Mouse (Mus musculus) frontal cortex, postnatal 14 days (tissue): ENCODE data around the gene Xirp1.

ENCODE experiments used
- DNase-seq, 2 experiments: peaks; one replicate each; pipeline ENCODE4 v3.0.0; 2022; ENCODE audit warnings: low spot score in 2 of 2

Gene Xirp1

DNA sequence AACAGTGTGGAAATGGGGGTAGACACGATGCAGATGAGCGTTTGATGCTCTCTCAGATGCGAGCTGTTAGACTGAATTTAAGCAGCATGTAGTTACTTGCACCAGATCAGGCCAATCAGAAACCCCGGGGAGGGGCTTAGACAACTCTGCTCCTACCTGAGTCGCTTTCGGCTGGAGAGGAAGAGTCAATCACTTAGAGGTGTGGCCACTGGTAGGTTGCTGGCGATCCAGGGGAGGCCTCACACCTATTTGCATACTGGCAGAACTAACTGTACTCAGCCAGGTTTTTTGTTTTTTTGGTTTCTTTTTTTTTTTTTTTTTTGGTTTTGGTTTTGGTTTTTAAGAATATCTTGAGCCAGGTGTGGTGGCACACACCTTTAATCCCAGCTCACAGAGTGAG lies 35.1 kb downstream of the Xirp1 start:
- no peak for DNase-seq

- no peak for DNase-seq
Observed at GRCm38 (mm10) chr9:119985881-119986574, 37.4 kb downstream of the Xirp1 start.

DNA sequence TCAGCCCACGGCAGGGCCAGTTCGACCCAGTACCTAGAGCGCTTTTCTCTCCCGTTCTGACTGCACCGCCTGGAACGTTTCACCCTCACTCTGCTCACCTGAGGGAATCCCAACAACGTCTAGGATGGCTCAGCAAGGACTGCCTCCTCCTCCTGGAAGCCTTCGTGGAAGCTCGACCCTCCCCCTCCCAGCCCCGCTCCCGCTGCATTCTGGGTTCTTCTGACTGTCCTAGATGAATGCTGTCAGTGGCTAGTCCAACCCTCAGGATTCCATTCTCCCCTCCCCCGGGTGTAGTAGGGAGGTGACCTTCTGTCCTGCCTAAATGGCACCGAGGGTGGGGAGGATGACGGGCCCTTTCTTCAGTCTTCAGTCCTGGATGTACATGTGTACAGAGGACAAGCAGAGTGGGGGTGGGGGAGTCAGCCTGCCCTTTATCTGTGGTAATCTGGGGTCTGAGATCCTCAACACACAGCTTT lies 38.8 kb downstream of the Xirp1 start, which contains the start of gene Csrnp1:
TSS of gene Csrnp1 (minus strand) at position 123 of the 476 bp plus-strand sequence.
- DNase-seq: no peak

DNA sequence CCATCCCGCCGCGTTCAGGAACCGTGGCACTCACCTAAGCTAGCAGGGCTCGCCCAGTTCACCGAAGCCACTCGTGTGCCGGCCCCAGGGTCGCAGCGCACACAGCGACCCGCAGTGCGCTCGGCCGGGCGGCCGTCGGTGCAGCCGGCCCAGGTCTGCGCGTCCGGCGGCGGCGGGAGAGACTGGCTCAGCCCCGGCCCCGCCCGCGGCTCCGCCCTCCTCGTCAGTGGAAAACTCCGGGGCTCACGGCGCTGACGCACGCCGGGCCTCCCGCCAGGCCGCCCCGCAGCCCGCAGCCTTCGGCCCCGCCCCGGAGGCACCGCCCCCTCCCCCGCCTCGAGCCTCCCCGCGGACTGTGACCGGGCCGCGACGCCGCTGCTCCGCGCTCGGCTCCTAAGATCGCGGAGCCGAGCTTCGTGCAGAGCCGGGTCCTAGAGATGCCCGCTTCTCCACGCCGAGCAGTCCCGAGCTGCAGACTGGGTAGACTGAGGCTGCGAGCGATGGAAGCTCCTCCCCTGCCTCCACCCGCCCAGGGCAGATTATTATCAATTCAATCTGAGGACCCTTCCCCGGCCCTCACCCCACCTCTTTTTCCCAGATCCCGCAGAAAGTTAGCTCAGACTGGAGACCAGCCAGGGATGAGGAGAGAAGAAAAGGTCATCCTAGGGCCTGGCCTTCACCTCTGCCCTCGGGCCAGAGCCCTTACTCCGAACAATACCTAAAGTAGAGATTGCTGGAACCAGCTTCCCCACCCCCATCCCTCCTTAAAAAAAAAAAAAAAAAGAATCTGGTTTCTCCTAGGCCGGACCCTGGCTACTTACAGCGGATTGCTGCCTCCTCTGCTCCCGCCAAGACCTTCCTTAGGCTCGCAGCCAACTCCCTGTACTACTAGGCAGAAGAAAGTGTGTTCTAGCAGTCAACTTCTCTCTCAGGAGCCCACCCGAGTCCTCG lies 39.5 kb downstream of the Xirp1 start:
- peak in 1 of 2 experiments; percentile 70 for DNase-seq

GRCm38 (mm10) chr9:119982956-119983551 lies 40.3 kb downstream of the Xirp1 start:
- no peak for DNase-seq

- no peak for DNase-seq
Observed at GRCm38 (mm10) chr9:119982241-119982811, 41.1 kb downstream of the Xirp1 start.

- peak in 1 of 2 experiments; percentile 48 for DNase-seq
Observed at GRCm38 (mm10) chr9:119981183-119982179, 41.9 kb downstream of the Xirp1 start.

DNA sequence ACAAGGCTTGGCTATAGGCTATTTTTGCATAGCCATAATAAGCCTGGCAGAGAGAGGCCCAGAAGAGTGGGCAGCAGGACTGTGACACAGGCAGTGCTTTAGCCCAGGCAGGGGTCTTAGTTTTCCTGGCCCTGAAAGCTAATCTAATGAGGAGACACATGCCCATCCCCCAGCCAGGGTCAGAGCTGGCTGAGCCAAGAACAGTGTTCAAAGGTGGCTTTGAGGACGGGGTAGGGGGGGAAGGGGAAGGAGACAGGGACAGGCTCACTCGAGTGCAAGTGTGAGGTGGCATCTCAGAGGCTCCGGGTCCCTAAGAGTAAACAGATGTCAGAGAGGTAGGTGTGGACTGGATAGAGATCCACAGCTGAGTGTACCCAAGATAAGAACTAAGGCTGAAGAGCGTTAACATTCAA lies 42.6 kb downstream of the Xirp1 start:
- DNase-seq: no peak

DNA sequence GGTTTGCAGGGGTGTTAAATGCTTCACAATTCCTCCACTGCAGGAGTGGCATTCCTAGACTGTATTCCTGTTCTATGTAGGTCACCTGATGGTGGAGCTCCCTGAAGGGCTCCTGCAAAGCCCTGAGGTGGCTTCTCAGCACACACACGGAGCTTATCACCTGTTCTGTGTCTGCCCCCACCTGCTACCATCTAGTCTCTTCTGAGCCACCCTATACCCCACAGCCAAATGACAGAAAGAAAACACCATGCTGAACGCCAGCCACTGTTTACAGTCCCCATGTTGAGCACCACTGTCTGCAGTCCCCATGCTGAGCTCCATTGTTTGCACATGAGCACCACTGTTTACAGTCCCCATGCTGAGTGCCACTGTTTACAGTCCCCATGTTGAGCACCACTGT lies 43.6 kb downstream of the Xirp1 start:
- no peak for DNase-seq

DNA sequence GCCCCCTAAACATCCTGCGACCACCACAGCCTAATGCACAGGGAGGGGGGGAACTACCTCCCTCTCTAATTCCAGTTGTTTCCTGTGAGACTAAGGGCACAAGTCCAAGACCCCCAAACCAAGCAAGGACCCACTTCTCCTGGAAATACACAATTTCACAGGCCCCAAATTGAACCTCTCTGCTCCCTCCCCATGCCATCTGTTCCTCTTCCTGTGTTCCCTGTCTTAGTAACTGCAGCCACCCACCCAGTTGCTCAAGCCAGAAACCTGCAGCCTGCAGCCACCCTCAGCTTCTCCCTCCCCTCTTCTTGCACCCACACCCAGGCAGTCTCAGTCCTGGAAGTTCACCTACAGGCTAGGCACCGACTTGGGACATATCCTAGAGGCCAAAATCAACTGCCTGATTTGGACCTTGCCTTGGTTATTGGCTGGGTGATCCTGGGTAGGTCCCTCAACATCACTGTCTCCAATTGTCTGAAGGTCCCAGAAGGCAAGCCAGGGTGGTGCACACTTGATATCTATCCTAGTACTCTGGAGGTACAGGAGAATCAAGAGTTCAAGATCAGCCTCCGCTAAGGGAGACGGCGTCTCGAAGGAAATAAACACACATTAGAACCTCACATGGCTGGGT lies 44.5 kb downstream of the Xirp1 start:
- no peak for DNase-seq

DNA sequence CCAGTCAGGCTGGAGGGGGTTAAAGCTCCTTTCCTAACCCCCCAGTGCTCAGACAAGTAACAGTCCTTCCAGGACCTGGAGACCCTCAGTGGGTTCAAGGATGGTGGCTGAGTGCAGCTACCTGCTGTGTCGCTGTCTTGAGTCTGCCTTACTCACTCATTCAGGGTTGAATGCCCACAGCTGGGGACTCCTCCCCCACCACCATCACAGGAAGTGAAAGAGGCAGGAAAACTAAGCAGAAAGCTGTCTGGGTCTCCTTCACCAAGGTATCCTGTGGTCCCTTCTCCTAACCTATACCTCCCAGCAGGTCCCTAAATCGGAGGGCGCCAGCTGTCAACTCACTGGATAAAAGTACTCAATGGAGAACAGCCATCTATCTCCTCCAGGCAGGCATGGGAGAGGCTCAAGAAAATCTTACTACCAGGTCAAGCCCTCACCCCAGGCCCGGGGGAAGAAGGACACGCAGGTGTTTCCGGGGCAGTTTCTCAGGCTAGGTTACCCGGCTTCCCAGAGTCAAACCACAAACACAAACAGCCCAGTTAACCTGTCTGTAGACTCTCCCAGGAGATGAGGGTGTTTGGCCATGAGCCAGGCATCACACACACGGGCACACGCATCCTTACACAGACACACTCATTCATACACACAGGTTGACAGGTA lies 45.1 kb downstream of the Xirp1 start:
- no peak for DNase-seq

- no peak for DNase-seq
Observed at GRCm38 (mm10) chr9:119977557-119978060, 45.8 kb downstream of the Xirp1 start.

DNA sequence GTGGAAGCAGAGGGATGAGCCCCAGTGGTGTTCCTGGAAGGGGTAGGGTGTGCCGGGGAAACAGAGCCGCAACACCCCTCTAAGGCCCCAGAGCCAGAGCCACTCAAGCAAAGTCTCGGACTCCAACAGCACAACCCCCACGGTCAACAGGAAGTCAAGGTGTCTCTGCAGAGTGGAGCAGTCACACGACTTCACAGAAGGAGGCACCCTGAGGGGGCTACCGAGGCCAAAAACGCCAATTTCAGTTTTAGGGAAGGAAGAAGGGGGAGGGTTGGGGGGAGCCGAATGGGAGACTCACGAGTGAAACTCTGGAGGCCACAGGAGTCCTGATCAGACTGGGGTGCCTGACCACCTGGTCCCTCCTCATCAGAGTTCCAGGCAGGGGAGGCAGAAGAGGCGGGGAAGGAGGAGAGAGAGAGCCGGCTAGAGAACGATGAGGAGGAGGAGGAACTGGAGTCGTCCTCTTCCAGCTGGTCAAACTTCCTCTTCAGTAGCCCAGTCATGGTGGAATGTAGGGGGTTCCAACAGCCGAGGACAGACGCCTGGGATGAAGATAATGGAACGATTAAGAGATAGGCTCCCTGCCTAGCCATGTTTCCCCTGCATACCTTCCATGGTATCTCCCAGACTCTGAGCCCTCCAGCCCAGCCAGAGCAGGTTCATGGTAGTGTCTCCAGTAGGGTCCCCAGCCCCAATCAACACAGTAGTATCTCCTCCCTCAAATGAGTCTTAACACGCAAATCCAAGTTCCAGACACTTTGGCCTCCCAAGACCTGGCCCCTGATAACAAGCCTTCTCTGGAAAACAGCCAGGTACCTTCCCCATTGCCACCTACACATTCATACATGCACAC lies 46.5 kb downstream of the Xirp1 start:
- no peak for DNase-seq

- DNase-seq: no peak
Observed at GRCm38 (mm10) chr9:119975286-119975685, 48.1 kb downstream of the Xirp1 start.

DNA sequence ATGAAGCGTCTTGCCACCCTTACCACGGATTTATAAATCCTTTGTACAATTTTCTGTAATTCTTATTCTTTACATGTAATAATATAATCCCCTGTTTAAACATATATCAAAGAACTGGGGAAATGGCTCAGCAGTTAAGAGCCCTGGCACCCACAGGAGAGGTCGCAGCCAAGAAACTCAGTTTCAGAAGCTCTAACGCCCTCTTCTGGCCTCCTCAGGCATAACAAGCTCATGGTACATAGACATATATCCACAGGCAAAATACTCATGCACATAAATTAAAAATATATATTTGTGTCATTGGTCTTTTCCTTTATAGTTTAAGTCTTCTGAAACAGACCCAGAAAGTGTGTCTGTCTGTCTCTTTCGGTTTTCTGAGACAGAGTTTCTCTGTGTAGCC lies 48.8 kb downstream of the Xirp1 start:
- no peak for DNase-seq

- DNase-seq: no peak
Observed at GRCm38 (mm10) chr9:119973869-119974520, 49.4 kb downstream of the Xirp1 start.

DNA sequence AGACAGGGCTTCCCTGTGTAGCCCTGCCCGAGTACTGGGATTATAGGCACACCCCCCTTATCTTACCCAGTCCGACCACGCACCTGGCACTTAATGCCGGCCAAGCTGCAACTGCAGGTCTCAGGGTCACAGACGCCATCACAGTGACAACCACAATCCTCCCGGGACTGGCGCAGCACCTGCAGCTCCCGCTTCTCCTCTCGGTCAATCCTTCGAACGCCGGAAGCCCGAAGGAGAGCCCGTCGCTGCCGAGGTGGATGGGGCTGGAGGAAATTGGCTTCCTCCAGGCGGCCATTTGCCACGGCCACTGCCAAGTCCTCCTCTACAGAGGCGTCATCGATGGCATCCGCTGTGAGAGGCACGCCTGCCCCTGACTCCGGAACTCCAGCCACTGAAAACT lies 50.1 kb downstream of the Xirp1 start:
- DNase-seq: no peak

DNA sequence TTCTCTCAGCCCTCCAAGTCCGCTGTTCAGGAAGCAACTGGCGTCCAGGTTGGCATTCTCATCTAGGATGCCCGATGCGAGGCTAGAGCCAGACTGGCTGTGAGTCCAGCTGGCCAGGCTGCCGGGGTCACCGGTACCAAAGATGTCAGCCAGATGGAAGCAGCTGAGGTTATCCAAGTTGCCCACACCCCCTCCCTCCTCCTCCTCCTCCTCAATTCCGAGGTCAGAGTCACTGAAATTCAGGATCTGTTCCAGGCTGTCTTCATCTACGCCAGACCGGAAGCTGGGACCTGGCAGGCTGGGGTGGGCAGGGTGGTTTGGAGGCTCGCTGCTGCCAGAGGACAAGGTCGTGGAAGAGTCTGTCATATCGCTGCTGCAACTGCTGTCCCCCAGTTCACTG lies 50.8 kb downstream of the Xirp1 start:
- DNase-seq: no peak
